In the genomic region with DNA sequence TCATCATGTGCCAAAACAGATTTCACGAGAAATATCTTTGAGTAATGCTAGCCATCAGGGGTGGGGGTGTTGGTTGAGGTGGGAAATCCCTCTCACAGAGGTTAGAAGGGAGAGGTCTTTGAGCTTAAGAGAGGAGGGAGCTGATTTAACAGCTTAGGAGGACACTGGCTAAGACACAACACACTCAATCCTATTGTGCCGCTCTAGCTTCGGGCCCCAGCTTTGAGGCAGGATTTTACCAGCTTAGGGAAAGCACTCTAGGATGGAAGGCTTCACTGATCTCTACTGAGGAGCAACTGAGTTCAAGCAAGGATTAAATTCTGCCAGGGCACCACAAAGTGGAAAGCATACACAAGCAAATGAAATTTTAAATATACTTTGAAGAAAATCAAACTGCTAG, we compare ENCODE assay signal across 9 mouse cellular contexts. TPM values are rescaled to one million over a fixed set of nuclear protein-coding genes. Genes with fewer than 3 reads are reported as not detected.
DNase-seq lines count a peak whose midpoint lies in the region; ATAC-seq and TF ChIP-seq lines count a peak whose summit lies in the region.
"Had no signal": no experiment of that assay in that cellular context is flagged by ENCODE, and none has a peak within 500 bp of the region (broad histone marks: within the 10 kb centered on the region; RNA-seq: fewer than 3 reads in every experiment).

No protein-coding gene starts in this region.

- TF ChIP-seq CTCF in lung, postnatal 0 days (IDR thresholded peaks at IDR 0.05), result no peak
- TF ChIP-seq CTCF in liver, embryonic 14.5 days (IDR thresholded peaks at IDR 0.05; ENCODE audit: low read depth), result no peak
- TF ChIP-seq CTCF in stomach, postnatal 0 days (IDR thresholded peaks at IDR 0.05; ENCODE audit: low read depth), result no peak

- no peak for TF ChIP-seq EP300 in lung, postnatal 0 days (IDR thresholded peaks at IDR 0.05)
- TF ChIP-seq EP300 in liver, embryonic 14.5 days (IDR thresholded peaks at IDR 0.05; ENCODE audit: low read depth), result no peak
- no peak for TF ChIP-seq EP300 in stomach, postnatal 0 days (optimal IDR thresholded peaks at IDR 0.05)

- 66% methylated on average over 3 of the region's 3 CpGs for WGBS in lung, postnatal 0 days
- WGBS in forebrain, embryonic 15.5 days, result 53% methylated on average over 3 of the region's 3 CpGs
- WGBS in liver, embryonic 14.5 days (ENCODE audit: insufficient replicate concordance), result 67% methylated on average over 3 of the region's 3 CpGs
- WGBS in stomach, postnatal 0 days, result 65% methylated on average over 3 of the region's 3 CpGs

- no peaks in the 10 kb centered on the region for H3K27me3 ChIP-seq in lung, postnatal 0 days (replicated peaks; ENCODE audit: insufficient read depth, low read length)
- H3K27me3 ChIP-seq in forebrain, embryonic 15.5 days, result no peaks in the 10 kb centered on the region
- no peaks in the 10 kb centered on the region for H3K27me3 ChIP-seq in liver, embryonic 14.5 days (ENCODE audit: control insufficient read depth, insufficient read depth, low read length)
- H3K27me3 ChIP-seq in stomach, postnatal 0 days (ENCODE audit: control insufficient read depth, insufficient read depth, low read length), result no peaks in the 10 kb centered on the region

- ATAC-seq in lung, postnatal 0 days, result no peak
- ATAC-seq in forebrain, embryonic 15.5 days (replicated peaks), result no peak
- no peak for ATAC-seq in liver, embryonic 14.5 days (ENCODE audit: insufficient read depth)
- no peak for ATAC-seq in stomach, postnatal 0 days (ENCODE audit: low FRiP score, low TSS enrichment)
- no peak for ATAC-seq in cerebellum, adult (ENCODE audit: insufficient number of reproducible peaks, low FRiP score, low TSS enrichment)

- H3K27ac ChIP-seq in lung, postnatal 0 days (ENCODE audit: low read length), result no peak overlapping the region
- no peak overlapping the region for H3K27ac ChIP-seq in forebrain, embryonic 15.5 days (replicated peaks)
- H3K27ac ChIP-seq in liver, embryonic 14.5 days, result no peak overlapping the region
- no peak overlapping the region for H3K27ac ChIP-seq in stomach, postnatal 0 days (replicated peaks)

- peak overlapping the region; percentile 13; the same call in 1 of the 2 replicates for H3K9ac ChIP-seq in lung, postnatal 0 days (replicated peaks; ENCODE audit: low read depth)
- peak overlapping the region; percentile 17; the same call in 1 of the 2 replicates for H3K9ac ChIP-seq in forebrain, embryonic 15.5 days (replicated peaks)
- H3K9ac ChIP-seq in liver, embryonic 14.5 days (replicated peaks), result peak overlapping the region; percentile 7
- peak overlapping the region; percentile 18; the same call in 1 of the 2 replicates for H3K9ac ChIP-seq in stomach, postnatal 0 days (ENCODE audit: low read length)

- H3K9me3 ChIP-seq in lung, postnatal 0 days (ENCODE audit: low read length), result no peaks in the 10 kb centered on the region
- no peaks in the 10 kb centered on the region for H3K9me3 ChIP-seq in forebrain, embryonic 15.5 days
- H3K9me3 ChIP-seq in liver, embryonic 14.5 days (ENCODE audit: control insufficient read depth, low read length), result no peaks in the 10 kb centered on the region
- H3K9me3 ChIP-seq in stomach, postnatal 0 days (ENCODE audit: control insufficient read depth, low read length), result no peaks in the 10 kb centered on the region

- peaks cover 9% of the 10 kb centered on the region; the same call in 1 of the 2 replicates for H3K36me3 ChIP-seq in lung, postnatal 0 days (ENCODE audit: insufficient read depth, low read length)
- peaks cover 28% of the 10 kb centered on the region for H3K36me3 ChIP-seq in forebrain, embryonic 15.5 days
- H3K36me3 ChIP-seq in liver, embryonic 14.5 days (replicated peaks; ENCODE audit: control insufficient read depth, insufficient read depth, low read depth), result peaks cover 41% of the 10 kb centered on the region
- H3K36me3 ChIP-seq in stomach, postnatal 0 days (ENCODE audit: control insufficient read depth, insufficient read depth, low read length), result peaks cover 6% of the 10 kb centered on the region; the same call in 1 of the 2 replicates

- H3K4me3 ChIP-seq in lung, postnatal 0 days (ENCODE audit: low read depth, low read length), result no peak overlapping the region
- H3K4me3 ChIP-seq in forebrain, embryonic 15.5 days, result 0 out of 2 replicates have a peak overlapping the region, but pooled peaks have one; percentile 3
- H3K4me3 ChIP-seq in liver, embryonic 14.5 days (ENCODE audit: insufficient read depth in 1 of 2, low read depth in 2 of 2, low read length in 2 of 2), result peak overlapping the region in 1 of 2 experiments; percentile 96; a peak in 2 of 4 replicates
- H3K4me3 ChIP-seq in stomach, postnatal 0 days (ENCODE audit: low read depth, low read length), result no peak overlapping the region

- H3K4me2 ChIP-seq in lung, postnatal 0 days (replicated peaks; ENCODE audit: low read depth, low read length), result no peak overlapping the region
- peak overlapping the region; percentile 26 for H3K4me2 ChIP-seq in forebrain, embryonic 15.5 days (replicated peaks)
- H3K4me2 ChIP-seq in liver, embryonic 14.5 days (ENCODE audit: low read depth), result peak overlapping the region; percentile 91
- H3K4me2 ChIP-seq in stomach, postnatal 0 days (replicated peaks; ENCODE audit: low read depth), result no peak overlapping the region

- 0 out of 2 replicates have a peak, but pooled peaks cover 1% of the 10 kb centered on the region for H3K4me1 ChIP-seq in lung, postnatal 0 days (ENCODE audit: insufficient read depth, low read depth, low read length)
- H3K4me1 ChIP-seq in forebrain, embryonic 15.5 days, result peaks cover 48% of the 10 kb centered on the region
- H3K4me1 ChIP-seq in liver, embryonic 14.5 days (replicated peaks; ENCODE audit: control insufficient read depth in 2 of 2, insufficient read depth in 2 of 2, low read length in 1 of 2), result peaks cover 5 to 16% of the 10 kb centered on the region in 2 experiments
- no peaks in the 10 kb centered on the region for H3K4me1 ChIP-seq in stomach, postnatal 0 days (replicated peaks; ENCODE audit: control insufficient read depth, insufficient read depth)

- DNase-seq in lung, postnatal 0 days (ENCODE audit: low spot score), result no peak
- no peak for DNase-seq in lung, postnatal 14 days
- DNase-seq in liver, embryonic 14.5 days (ENCODE audit: low read depth in 3 of 3, low spot score in 3 of 3), result no peak
- DNase-seq in stomach, postnatal 0 days (ENCODE audit: low spot score), result no peak
- no peak for DNase-seq in thymus, postnatal 36 days
- DNase-seq: gastrocnemius, postnatal 36 days; layer of hippocampus, postnatal 36 days had no signal

RNA-seq across cellular contexts. Expression of gene Ttc9c, which starts 2.1 kb away (rescaled TPM):
- 21.4 and 22.8 TPM in 2 replicates for polyA plus RNA-seq in lung, postnatal 0 days (2015; fragmentation: Nextera tagmentation; extraction: Ambion mirVana)
- polyA plus RNA-seq in forebrain, embryonic 15.5 days (2015; fragmentation: Nextera tagmentation; extraction: Ambion mirVana), result 68.4 and 72.7 TPM in 2 replicates
- polyA plus RNA-seq in liver, embryonic 14.5 days (2012; rRNA removed), result 11.4 and 16.9 TPM in 2 replicates
- 17.1 and 18.0 TPM in 2 replicates for polyA plus RNA-seq in liver, embryonic 14.5 days (2014; fragmentation: Nextera tagmentation; extraction: Ambion mirVana)
- polyA plus RNA-seq in stomach, postnatal 0 days (2015; fragmentation: Nextera tagmentation; extraction: Ambion mirVana), result 20.8 and 23.1 TPM in 2 replicates

RNA-seq across cellular contexts. Expression of gene Hnrnpul2, which starts 2.8 kb away (rescaled TPM):
- 4.3 and 5.3 TPM in 2 replicates for polyA plus RNA-seq in lung, postnatal 0 days (2015; fragmentation: Nextera tagmentation; extraction: Ambion mirVana)
- 5.9 and 6.1 TPM in 2 replicates for polyA plus RNA-seq in forebrain, embryonic 15.5 days (2015; fragmentation: Nextera tagmentation; extraction: Ambion mirVana)
- 20.5 and 39.5 TPM in 2 replicates for polyA plus RNA-seq in liver, embryonic 14.5 days (2012; rRNA removed)
- polyA plus RNA-seq in liver, embryonic 14.5 days (2014; fragmentation: Nextera tagmentation; extraction: Ambion mirVana), result 2.8 TPM in 2 replicates
- polyA plus RNA-seq in stomach, postnatal 0 days (2015; fragmentation: Nextera tagmentation; extraction: Ambion mirVana), result 3.6 and 3.9 TPM in 2 replicates

RNA-seq across cellular contexts. Expression of gene AC129217.1, which starts 12.6 kb away (rescaled TPM):
- polyA plus RNA-seq in lung, postnatal 0 days (2015; fragmentation: Nextera tagmentation; extraction: Ambion mirVana), result not detected in 2 replicates
- polyA plus RNA-seq in forebrain, embryonic 15.5 days (2015; fragmentation: Nextera tagmentation; extraction: Ambion mirVana), result not detected in 2 replicates
- polyA plus RNA-seq in liver, embryonic 14.5 days (2012; rRNA removed), result 1.3 TPM in 1 of 2 replicates, not detected in the other
- not detected in 2 replicates for polyA plus RNA-seq in liver, embryonic 14.5 days (2014; fragmentation: Nextera tagmentation; extraction: Ambion mirVana)
- polyA plus RNA-seq in stomach, postnatal 0 days (2015; fragmentation: Nextera tagmentation; extraction: Ambion mirVana), result not detected in 2 replicates

RNA-seq across cellular contexts. Expression of gene Zbtb3, which starts 14.6 kb away (rescaled TPM):
- 2.3 and 2.6 TPM in 2 replicates for polyA plus RNA-seq in lung, postnatal 0 days (2015; fragmentation: Nextera tagmentation; extraction: Ambion mirVana)
- polyA plus RNA-seq in forebrain, embryonic 15.5 days (2015; fragmentation: Nextera tagmentation; extraction: Ambion mirVana), result 8.3 and 9.6 TPM in 2 replicates
- 0.90 and 0.98 TPM in 2 replicates for polyA plus RNA-seq in liver, embryonic 14.5 days (2012; rRNA removed)
- 1.2 and 1.5 TPM in 2 replicates for polyA plus RNA-seq in liver, embryonic 14.5 days (2014; fragmentation: Nextera tagmentation; extraction: Ambion mirVana)
- 2.3 TPM in 2 replicates for polyA plus RNA-seq in stomach, postnatal 0 days (2015; fragmentation: Nextera tagmentation; extraction: Ambion mirVana)

RNA-seq across cellular contexts. Expression of gene Polr2g, which starts 18.6 kb away (rescaled TPM):
- 110 and 123 TPM in 2 replicates for polyA plus RNA-seq in lung, postnatal 0 days (2015; fragmentation: Nextera tagmentation; extraction: Ambion mirVana)
- polyA plus RNA-seq in forebrain, embryonic 15.5 days (2015; fragmentation: Nextera tagmentation; extraction: Ambion mirVana), result 162 and 169 TPM in 2 replicates
- 46.6 and 55.1 TPM in 2 replicates for polyA plus RNA-seq in liver, embryonic 14.5 days (2012; rRNA removed)
- 72.8 and 79.7 TPM in 2 replicates for polyA plus RNA-seq in liver, embryonic 14.5 days (2014; fragmentation: Nextera tagmentation; extraction: Ambion mirVana)
- 103 and 108 TPM in 2 replicates for polyA plus RNA-seq in stomach, postnatal 0 days (2015; fragmentation: Nextera tagmentation; extraction: Ambion mirVana)

Comparison
In these comparisons a context has a peak if more than half of its experiments do, and no peak if none do; other contexts are left out.
1. H3K4me2 ChIP-seq: peak in forebrain, embryonic 15.5 days (single experiment) and liver, embryonic 14.5 days (single experiment); none in lung, postnatal 0 days (single experiment) and stomach, postnatal 0 days (single experiment).
2. Peak in every context shown above with its lines, with median percentiles within 50 percentile points of each other: H3K9ac ChIP-seq.